In genomic region chr17:5963766-5964165, GRCm38 (mm10) we compare ENCODE assay signal across 27 mouse cellular contexts. TPM values are rescaled to one million over a fixed set of nuclear protein-coding genes. Genes with fewer than 3 reads are reported as not detected.
"Had no signal": no experiment of that assay in that cellular context is flagged by ENCODE, and none has a peak within 500 bp of the region (broad histone marks: within the 10 kb centered on the region; RNA-seq: fewer than 3 reads in every experiment).

No protein-coding gene starts in this region.

- H3K27ac ChIP-seq: embryonic facial prominence, embryonic 10.5 days; embryonic facial prominence, embryonic 12.5 days; embryonic facial prominence, embryonic 13.5 days; embryonic facial prominence, embryonic 15.5 days; forebrain, embryonic 10.5 days; forebrain, embryonic 12.5 days; forebrain, embryonic 13.5 days; forebrain, embryonic 15.5 days; gastrocnemius, adult 2 months; heart, adult 2 months had no signal

- H3K27me3 ChIP-seq: embryonic facial prominence, embryonic 12.5 days; embryonic facial prominence, embryonic 13.5 days; embryonic facial prominence, embryonic 15.5 days; forebrain, embryonic 12.5 days; forebrain, embryonic 13.5 days; forebrain, embryonic 15.5 days had no signal

- H3K36me3 ChIP-seq: embryonic facial prominence, embryonic 10.5 days; embryonic facial prominence, embryonic 12.5 days; embryonic facial prominence, embryonic 13.5 days; embryonic facial prominence, embryonic 15.5 days; forebrain, embryonic 10.5 days; forebrain, embryonic 12.5 days; forebrain, embryonic 15.5 days had no signal

- DNase-seq: cerebellum, adult 2 months; cerebellum, adult 8-10 months; cerebellum, adult 9-10 months; cerebellum, adult 9-11 months; cerebellum, postnatal 10 days; cerebellum, postnatal 14 days; cerebellum, postnatal 25 days; cerebellum, postnatal 36 days; embryo, embryonic 11 days; gastrocnemius, adult 2 months; gastrocnemius, postnatal 10 days; gastrocnemius, postnatal 14 days; gastrocnemius, postnatal 25 days; gastrocnemius, postnatal 36 days; heart, adult 18-20 months had no signal

- H3K9me3 ChIP-seq: embryonic facial prominence, embryonic 12.5 days; embryonic facial prominence, embryonic 13.5 days; embryonic facial prominence, embryonic 15.5 days; forebrain, embryonic 12.5 days; forebrain, embryonic 13.5 days; forebrain, embryonic 15.5 days had no signal

- H3K9ac ChIP-seq: embryonic facial prominence, embryonic 12.5 days; embryonic facial prominence, embryonic 13.5 days; embryonic facial prominence, embryonic 15.5 days; forebrain, embryonic 12.5 days; forebrain, embryonic 13.5 days; forebrain, embryonic 15.5 days had no signal

- H3K4me3 ChIP-seq: embryonic facial prominence, embryonic 10.5 days; embryonic facial prominence, embryonic 12.5 days; embryonic facial prominence, embryonic 13.5 days; embryonic facial prominence, embryonic 15.5 days; erythroblast, embryonic 14.5 days; forebrain, embryonic 10.5 days; forebrain, embryonic 12.5 days; forebrain, embryonic 13.5 days; forebrain, embryonic 15.5 days; gastrocnemius, adult 2 months; heart, adult 2 months had no signal

- ATAC-seq: forebrain, embryonic 13.5 days; forebrain, embryonic 14.5 days; forebrain, embryonic 15.5 days; forebrain, embryonic 16.5 days had no signal

- H3K4me1 ChIP-seq: forebrain, embryonic 12.5 days; forebrain, embryonic 13.5 days; forebrain, embryonic 15.5 days had no signal

- H3K4me2 ChIP-seq: embryonic facial prominence, embryonic 12.5 days; embryonic facial prominence, embryonic 13.5 days; embryonic facial prominence, embryonic 15.5 days; forebrain, embryonic 12.5 days; forebrain, embryonic 13.5 days; forebrain, embryonic 15.5 days had no signal

RNA-seq across cellular contexts. Expression of gene Synj2, which starts 22.7 kb away (rescaled TPM):
- polyA plus RNA-seq: erythroblast, embryonic 14.5 days had no signal
